Mouse (Mus musculus) yolk sac, embryonic 10.5 days (tissue): ENCODE measurements at regions not wholly inside any gene's neighbourhood (a gene's known extent, or its start where the extent isn't known, plus 50 kb on each side); places are given as distances from the start of the nearest gene placed in this dataset.

Experiments
- DNase-seq: peaks from one replicate; pipeline ENCODE4 v3.0.0-alpha.2; 2017; ENCODE audit warnings: low spot score

DNA sequence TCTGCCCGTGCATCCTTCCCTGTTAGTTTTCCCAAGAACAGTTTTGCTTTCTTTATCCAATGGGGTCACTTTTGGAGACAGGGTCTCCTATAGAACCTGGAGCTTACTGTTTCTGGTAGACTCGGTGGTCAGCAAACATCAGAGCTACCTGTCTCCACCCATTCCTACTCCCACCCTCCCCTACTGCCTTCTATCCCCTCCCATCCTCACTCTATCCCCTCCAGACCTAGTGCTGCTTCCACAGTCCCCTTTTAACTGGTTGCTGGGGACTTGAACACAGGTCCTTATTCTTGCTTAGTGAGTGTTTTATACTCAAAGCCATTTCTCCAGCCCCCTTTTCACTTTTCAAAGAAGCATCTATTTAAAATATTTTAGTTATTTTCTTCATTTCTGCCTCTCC lies 189.4 kb upstream of the Fat4 start:
- DNase-seq = no peak

DNA sequence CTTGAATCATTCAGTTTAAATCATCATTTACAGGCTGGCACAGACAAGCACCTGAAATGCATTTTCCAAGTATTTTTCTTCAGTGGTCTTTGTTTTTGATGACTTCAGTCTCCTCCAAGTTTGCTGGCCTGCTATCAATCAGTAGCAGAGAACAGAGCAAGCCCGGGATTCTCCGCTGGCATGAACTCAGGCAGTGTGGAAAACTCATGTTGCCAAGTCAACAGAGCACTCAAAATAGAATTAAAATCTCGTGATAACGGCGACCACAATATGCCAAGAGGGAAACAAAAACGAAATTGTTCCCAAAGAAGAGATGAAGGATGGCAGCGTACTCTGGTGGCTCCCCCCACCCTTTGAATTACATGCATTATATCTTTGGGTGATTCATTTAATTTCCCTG lies 190.9 kb upstream of the Fat4 start:
- no peak for DNase-seq

DNA sequence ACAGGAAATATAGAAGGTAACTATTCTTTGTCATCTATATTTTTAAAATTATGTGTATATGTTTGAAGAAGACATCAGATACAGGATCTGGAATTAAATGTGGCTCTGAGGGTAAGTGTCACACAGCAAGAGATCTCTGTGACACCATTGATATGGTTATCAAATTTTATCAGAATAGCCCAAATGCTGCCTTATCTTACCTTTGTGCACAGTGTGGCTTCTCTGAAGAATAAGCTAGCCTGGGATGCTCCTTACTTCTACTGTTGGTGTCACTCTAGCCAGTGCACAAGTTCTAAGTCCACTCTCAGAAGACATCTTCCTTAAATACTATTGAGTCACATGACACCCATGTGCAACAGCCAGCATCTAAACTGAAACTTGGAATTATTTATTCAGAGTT lies 194.0 kb upstream of the Fat4 start:
- no peak for DNase-seq

DNA sequence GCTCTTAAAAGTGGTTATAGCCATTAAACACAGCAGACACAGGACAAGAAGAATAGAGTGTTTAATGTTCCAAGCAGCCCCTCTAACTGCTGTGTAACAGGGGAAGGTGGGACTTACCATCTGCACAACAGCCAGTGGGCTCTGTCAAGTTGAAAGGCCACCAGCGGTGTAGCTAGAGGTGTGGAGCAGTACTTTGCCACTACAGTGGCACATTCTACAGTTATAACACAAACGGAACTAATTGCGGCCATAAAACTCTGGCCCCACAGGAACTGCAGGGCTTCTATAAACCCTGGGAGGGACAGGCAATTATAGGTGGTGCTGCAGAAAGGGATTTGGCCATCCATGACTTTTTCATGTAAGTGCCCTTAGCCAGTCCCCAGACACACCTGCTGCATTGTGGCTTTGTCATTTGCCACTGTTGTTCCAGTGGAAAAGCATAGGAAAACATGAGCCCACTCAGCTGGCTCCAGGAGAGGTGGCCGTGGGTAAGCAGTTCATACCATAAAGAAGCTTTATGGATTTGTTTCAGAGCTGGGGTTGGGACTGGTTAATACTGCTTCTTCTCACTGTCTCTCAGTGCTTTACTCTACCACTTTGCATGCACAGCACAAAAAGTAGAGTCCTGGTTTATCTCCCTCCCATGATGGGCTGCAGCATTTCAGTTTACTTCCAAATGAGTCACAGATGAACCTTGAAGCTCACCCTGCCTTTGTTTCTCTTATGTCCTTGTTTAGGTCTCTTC lies 199.8 kb upstream of the Ankrd50 start:
- DNase-seq = no peak

DNA sequence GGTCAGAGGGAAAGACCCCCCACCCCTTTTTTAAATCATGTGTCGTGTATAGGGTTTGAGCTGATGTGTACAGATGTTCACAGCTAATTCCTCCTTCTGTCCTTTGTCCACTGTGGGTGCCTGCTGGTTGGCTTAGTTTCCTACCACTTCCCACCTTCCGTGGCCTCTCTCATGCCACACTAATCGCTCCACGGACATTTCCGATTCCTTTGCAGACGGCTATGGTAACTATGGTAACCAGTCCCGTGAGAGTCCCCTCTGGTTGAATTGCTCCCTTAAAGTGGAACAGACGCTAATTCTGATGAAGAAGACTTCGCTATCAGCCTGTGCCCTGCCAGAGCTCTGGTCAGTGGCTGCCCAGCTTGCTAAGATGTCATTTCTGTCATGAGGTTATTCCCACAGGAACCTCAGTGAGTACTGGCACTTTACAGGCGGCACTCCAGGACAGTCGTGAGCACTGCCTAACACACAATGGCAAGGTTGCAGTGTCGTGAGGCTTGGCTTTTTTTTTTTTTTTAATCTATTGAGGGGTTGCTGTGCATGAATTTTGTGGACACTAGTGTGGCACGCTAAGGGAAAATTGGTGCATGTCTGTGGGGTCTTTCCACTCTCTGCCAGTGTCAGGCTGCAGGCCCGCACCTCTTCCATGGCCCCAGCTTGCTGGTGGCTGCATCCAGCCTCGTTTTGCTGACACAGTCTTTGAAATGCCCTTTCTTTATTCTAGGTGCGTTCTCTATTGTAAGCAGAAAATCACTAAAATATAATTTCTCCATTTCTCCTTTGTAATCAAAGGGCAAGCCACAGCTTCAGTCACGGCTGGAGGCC lies 179.2 kb upstream of the Ankrd50 start:
- DNase-seq = no peak

DNA sequence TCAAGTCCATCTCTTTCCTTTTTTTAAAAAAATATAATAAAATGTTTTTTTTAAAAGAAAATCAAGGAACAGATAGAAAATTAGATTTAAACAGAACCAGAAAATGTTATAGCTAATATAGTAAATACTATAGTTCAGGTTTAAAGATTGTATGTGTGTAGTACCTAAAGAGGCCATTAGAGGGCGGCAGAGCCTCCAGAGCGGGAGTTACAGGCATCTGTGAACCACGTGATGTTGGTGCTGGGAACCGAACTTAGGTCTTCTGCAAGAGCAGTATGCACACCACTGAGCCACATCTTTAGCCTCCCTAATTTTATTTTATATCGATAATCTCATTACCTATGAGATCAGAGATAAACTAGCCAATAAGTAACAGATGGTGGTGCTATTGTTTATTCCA lies 178.4 kb upstream of the Ankrd50 start:
- DNase-seq = no peak

DNA sequence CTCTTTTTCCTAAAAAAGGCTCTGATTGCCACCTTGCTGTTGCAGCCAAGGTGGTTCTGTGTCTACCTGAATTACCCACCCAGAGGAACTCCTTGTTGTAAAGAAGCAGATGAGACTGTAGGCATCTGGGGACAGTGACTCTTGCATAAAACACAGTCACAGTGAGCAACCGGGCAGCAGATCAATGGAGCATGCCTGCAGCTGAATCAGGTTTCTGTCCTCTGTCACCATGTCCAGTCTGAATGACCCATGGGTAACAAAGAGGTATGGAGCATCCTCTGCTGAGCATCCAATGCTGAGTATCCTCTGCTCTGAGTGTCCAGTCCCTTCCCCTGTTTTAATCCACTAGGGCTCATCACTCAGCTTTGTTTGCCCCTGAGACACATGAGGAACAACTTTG lies 172.1 kb upstream of the Ankrd50 start:
- no peak for DNase-seq

DNA sequence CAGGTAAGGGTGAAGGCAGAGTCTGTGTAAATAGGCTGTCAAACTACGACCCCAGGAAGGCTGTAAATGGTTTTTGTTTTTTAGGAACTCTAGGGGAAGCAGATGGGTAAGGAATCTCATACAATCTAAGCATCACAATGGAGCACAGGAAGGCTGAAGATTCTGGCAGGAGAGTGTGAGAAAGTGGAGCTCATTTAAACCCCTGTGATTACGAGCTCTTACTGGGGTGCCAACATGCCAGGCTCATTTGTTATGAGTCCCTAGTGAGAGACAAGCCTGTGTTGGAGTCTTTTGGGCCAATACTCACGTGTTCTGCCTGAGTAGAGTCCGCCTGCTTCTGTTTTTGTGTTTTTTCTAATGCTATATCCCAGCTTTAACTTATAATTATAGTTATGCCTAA lies 169.3 kb upstream of the Ankrd50 start:
- DNase-seq = no peak

DNA sequence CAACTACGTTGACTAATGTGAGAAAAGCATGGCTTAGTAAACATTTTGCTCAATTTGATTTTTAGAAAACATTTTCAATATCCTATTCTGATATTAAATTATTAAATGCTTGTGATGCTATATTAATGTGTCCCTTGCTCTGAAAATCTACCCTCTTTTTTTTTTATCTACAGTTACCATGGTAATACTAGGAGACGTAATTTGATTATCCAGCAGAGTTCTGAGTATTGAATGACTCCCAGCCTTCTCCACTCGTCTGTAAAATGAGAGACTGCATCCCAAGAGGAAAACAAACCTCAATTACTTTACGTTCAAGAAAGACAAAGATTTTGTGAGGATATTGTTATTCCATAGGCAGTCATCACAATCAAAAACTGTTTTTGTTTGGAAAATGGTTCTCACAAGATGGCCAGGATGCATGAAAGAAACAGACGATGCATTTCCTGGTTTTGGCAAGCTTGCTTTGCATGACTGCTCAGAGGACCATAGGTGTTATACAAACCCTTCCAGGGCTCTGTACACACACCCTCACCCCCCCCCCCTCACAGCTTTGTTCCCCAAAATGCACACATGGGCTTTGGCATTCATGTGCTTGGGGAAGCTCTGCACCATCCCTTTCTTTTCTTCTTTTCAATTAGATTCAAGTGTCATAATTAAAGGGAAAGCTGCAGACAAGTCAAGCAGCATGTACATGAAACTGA lies 168.5 kb upstream of the Ankrd50 start:
- no peak for DNase-seq

DNA sequence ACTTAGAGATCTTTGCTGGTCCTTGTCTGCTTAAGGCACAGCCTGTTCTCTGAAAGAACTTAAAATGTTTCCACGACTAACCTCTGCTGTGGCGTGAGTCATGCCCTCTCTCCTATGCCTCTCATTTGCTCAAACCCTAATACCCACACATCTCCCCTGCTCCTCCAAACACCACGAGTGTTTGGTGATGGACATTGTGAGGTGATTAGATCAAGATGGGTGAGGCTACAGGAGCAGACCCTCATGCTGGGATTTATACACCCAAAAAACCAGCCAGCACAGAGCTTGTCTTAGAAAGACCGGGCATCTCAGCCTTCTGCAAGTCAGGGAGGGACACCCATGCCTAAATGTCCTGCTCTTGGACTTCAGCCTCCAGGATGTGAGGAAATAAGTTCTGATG lies 165.5 kb upstream of the Ankrd50 start:
- no peak for DNase-seq

DNA sequence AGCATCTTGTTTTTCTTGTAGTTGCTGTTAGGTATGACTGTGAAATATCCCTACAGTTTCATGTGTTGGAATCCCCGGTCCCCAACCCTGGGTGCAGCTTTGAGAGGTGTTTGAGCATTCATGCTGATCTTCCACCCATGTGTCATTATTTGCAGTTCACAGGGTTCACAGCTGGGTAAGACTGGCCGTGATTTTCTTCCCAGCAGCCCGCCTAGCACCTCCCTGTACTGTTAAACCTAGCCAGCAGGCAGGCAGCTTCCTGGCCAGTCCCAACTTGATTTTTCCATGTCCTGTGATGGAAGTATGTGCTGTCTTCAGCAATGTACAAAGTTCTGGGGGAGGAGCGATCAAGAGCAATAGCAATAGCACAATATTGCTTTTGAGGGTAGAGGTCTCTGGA lies 164.0 kb upstream of the Ankrd50 start:
- DNase-seq = no peak

DNA sequence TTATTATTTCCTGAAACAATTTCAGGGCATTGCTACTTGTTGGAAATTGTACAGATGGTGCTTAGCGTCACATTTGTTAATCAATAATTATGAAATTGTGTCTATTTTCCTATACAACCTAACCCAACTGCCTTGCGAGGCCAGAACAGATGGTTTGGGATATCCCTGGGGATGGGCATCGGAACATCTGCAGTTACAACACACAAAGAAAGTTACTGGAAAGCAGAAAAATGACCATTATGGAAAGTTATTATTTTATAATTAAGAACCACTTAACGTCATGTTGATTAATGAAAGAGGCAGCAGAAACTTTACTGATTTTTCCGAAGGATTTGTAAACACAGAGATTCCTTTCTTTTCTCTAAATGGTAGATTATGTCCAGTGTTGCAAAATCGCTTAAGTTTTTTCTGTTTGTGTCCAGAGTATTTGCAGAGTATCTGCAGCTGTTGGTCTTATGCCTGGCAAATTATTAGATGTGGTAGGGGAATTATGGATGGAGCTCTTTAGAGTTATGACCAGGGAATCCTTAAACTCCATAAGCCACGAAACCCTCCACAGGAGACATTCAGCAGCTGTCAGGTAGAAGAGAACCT lies 163.2 kb upstream of the Ankrd50 start:
- DNase-seq = no peak

DNA sequence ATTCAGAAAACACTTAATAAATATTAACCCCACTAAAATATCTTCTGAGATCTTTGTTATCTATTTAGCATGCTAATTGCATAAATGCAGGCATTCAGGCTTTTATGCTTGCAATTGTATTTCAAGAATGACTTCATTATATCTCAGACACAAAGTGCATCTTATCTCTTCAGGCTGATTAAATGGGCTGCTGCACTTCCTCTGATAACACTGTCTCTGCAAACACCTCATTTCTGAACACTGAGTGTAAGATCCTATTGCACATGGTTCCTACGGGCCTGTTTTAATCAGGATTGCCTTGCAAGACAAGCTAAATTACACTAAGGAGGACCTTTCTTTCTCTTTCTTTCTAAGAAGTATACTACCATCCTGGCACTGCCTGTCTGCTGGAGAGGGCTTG lies 157.1 kb upstream of the Ankrd50 start:
- DNase-seq = no peak

DNA sequence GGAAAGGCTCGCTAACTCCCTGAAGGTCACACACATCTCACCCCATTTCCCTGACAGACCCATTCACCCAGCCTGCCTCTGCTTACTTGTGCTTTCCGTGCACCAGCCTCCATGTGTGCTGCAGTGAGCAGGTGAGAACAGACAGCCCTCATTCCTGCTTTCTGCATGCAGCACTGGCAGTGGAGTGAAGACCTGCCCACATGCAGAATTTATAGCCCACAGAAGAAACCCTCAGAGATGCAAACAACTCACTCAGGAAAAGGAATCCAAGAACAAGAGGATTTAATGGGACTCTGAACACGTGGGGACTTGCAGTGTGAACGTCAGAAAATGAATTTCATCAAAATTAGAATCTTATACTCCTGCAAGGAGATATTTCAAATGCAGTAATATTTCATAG lies 152.2 kb upstream of the Ankrd50 start:
- no peak for DNase-seq

DNA sequence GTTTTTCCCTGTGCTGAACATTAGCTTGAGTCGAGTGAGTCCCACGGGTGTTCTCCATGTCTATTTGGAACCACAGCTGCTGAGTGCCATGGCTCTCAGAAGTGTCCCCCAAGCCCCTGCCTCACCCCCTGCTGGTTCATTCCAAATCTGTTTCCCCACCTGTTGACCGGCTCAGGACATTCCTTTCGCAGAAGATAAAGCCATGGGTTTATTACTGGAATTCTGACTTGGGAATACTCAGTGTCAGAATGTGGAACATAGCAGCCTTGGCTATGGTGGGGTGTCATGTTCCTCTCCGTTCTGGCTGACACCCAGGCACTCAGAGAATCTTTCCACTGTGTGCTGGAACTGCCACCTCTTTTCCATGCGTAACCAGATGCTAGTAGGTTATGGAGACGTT lies 148.7 kb upstream of the Ankrd50 start:
- DNase-seq = no peak

DNA sequence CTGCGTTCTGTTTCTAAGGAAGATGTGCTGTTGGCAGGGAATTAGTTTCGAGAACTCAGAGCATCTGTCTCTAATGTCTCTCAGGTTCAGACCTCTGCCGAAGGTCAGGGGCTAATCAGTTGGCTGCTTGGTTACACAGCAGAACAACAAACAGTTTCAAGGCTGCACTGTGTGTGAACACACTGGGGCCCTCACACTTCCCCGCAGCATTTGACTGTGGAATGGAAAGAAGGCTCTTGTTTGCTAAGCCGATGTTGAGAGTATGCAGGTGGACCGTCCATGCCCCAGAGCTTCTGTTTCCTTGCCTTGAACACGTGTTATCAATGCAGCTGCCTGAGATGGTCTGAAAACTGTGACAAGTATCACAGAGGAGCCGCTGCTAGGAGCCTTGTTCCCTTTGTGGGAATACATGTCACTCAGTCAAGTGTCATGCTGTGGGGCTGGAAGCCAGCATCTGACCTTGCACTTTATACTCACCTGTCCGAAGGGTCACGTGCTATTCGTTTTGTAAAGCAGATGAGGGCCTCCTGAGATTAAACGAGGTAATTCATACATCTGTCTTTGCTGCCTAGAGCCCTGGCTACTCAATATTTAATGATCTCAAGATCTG lies 141.0 kb upstream of the Ankrd50 start:
- DNase-seq = peak; percentile 21

DNA sequence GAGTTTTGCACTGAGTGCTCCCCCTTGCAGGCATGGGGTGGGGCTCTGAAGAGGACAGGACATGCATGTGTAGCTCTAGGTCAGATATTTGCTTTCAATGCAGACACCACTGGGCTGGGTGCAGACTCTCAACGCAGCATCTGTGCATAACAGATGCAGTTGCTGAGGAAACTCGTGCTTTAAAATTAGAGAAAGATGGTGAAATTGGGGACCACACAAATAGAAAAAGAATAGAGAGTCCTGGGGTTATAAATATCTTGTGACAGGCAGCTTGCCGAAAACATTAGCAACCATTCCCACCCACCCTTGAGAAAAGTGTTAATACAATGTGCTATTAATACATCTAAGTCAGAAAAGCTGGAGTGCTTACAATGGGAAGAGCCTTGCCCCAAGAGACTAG lies 133.3 kb upstream of the Ankrd50 start:
- DNase-seq = no peak

DNA sequence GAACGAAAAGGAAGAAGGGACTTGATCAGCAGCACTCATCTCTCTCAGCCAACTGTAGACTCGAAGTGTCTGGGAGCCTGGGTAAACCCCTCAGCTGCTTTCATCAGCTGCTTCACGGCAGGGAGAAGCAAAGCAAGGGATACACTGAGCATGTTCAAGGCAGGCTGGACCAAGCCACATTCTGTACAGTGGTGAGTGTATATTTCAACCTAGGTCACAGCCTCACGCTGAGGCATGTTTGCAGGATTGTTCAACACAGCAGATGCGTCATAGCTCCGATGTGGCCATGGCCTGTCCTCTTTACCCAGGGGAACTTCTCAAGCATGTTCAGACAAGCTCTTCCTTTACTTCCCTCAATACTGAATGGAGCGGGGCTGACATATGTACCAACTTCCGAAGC lies 132.6 kb upstream of the Ankrd50 start:
- no peak for DNase-seq

DNA sequence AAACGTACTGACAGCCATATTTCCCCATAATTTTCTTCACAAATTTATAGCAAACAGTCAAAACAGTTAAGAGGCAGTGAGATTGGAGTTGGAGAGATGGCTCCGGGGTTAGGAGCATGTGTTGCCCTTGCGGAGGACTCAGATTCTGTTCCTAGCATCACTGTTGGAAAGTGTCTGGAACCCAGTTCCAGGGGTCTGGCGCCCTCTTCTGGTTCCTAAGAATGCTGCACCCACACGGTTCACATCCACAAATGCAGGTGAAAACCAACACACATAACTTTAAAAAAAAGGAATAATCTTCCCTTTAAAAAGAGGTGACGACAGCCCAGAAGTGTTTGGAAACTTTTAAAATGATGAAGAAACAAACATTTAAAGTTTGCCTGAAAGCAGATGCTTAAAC lies 129.1 kb upstream of the Ankrd50 start:
- no peak for DNase-seq

DNA sequence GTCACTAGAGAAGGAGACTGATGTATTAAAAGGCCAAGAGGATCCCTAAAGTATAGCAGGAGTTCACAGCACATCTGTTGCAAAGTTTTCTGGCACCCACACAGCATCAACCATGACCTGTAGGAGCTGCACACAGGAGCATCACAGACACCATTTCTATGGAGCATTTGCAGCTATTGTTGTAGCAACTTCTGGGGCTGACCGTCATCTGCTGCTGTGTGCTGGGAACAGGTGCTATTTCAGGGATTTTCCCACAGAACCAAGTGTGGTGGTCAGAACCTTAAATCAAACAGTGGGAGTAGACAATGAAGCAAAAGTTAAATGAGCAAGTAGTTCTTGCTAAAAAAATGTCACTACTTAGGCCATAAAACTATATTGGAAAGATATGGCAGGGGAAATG lies 106.9 kb upstream of the Ankrd50 start:
- no peak for DNase-seq

DNA sequence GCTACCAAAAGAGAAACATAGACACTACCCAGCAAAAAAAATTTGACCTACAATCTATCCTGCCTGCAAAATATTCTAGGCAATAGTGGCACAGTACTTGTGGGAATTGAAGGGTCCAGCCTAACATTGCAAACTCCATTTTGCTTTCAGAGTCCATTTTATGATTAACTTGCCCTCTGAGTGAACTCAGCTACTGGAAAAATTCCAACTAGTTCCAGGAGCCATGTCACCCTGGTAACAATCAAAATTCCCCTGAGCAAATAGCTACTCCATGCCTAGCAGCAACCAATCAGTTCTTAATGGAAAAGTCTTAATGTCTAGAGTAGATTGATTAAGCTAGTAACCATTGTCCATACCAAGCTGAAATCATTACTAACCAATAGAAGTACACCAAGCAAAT lies 104.3 kb upstream of the Ankrd50 start:
- no peak for DNase-seq

DNA sequence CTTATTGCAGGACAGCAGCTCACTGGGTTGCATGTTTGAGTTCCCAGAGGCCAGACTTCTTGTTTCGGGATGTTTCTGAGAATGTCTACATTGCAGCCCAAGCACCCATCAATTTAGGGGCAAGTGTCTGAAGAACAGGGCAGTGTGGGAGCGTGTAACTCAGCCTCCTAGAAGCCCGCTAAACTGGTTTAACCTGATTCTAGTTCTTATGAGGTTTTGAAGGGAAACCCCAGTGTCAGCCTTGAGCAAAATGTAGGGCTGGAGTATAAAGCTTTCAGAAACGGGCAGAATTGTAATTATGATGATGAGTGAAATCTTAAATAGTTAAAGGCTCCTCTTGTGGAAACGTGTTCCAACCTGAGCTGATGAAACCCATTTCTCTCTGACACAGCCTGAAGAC lies 100.9 kb upstream of the Ankrd50 start:
- no peak for DNase-seq
